ENCODE assay signal across 9 mouse cellular contexts in genomic region chr3:98975777-98976176, GRCm38 (mm10).
DNase-seq lines count a peak whose midpoint lies in the region; ATAC-seq and TF ChIP-seq lines count a peak whose summit lies in the region.
"Had no signal": no experiment of that assay in that cellular context is flagged by ENCODE, and none has a peak within 500 bp of the region (broad histone marks: within the 10 kb centered on the region; RNA-seq: fewer than 3 reads in every experiment).

No protein-coding gene starts in this region.

- peak; percentile 66 for TF ChIP-seq CTCF in heart, postnatal 0 days (IDR thresholded peaks at IDR 0.05; ENCODE audit: low read depth)
- TF ChIP-seq CTCF in MEL (IDR thresholded peaks at IDR 0.05 in 2 of 3, conservative IDR thresholded peaks at IDR 0.05 in 1 of 3; ENCODE audit: control insufficient read depth in 1 of 3, insufficient read depth in 1 of 3, low read depth in 2 of 3, low read length in 3 of 3, poor library complexity in 1 of 3, severe bottlenecking in 1 of 3), result peak; percentile 22 to 75 (median 39); a peak in 5 of 6 replicates

- H3K27ac ChIP-seq in heart, postnatal 0 days (ENCODE audit: low read depth), result no peak overlapping the region
- H3K27ac ChIP-seq in MEL (ENCODE audit: control insufficient read depth, low read depth, low read length), result no peak overlapping the region
- H3K27ac ChIP-seq: embryonic facial prominence, embryonic 15.5 days had no signal

- peak; percentile 58 for DNase-seq in heart, postnatal 0 days (ENCODE audit: low spot score)
- no peak for DNase-seq in heart, postnatal 36 days
- DNase-seq in MEL (ENCODE audit: low read depth, low spot score), result peak; percentile 62
- DNase-seq in c-Kit-positive CD71-positive TER-119-negative erythroid progenitor cells, embryonic 14.5 days (ENCODE audit: low read depth), result peak; percentile 30
- peak; percentile 63 for DNase-seq in hindlimb bud, embryonic 11.5 days (ENCODE audit: extremely low spot score, low read depth, low spot score)
- peak; percentile 3 for DNase-seq in lung, postnatal 25 days (ENCODE audit: low spot score)
- no peak for DNase-seq in T-cell, adult 2 months (ENCODE audit: low spot score)
- DNase-seq in right cerebral cortex, postnatal 4 days, result no peak

- no peaks in the 10 kb centered on the region for H3K36me3 ChIP-seq in heart, postnatal 0 days (replicated peaks; ENCODE audit: control insufficient read depth, insufficient read depth, low read length)
- no peaks in the 10 kb centered on the region for H3K36me3 ChIP-seq in MEL (ENCODE audit: control insufficient read depth in 1 of 2, insufficient read depth in 2 of 2, low read length in 2 of 2)
- H3K36me3 ChIP-seq: embryonic facial prominence, embryonic 15.5 days had no signal

- H3K79me2 ChIP-seq in MEL (ENCODE audit: control insufficient read depth, insufficient read depth, low read length, poor library complexity), result no peaks in the 10 kb centered on the region

- no peaks in the 10 kb centered on the region for H3K9me3 ChIP-seq in heart, postnatal 0 days (replicated peaks; ENCODE audit: control insufficient read depth, low read length)
- no peaks in the 10 kb centered on the region for H3K9me3 ChIP-seq in MEL (replicated peaks; ENCODE audit: insufficient read depth, low read length)
- H3K9me3 ChIP-seq: embryonic facial prominence, embryonic 15.5 days had no signal

- H3K27me3 ChIP-seq in heart, postnatal 0 days (ENCODE audit: control insufficient read depth, insufficient read depth, low read length), result no peaks in the 10 kb centered on the region
- H3K27me3 ChIP-seq in MEL (ENCODE audit: control insufficient read depth in 1 of 2, insufficient read depth in 2 of 2, low read length in 2 of 2), result no peaks in the 10 kb centered on the region; a peak in 1 of 4 replicates
- H3K27me3 ChIP-seq: embryonic facial prominence, embryonic 15.5 days had no signal

- peak; percentile 86 for TF ChIP-seq RAD21 in MEL (IDR thresholded peaks at IDR 0.05; ENCODE audit: low read depth, low read length)

- 3% methylated on average over 3 of the region's 3 CpGs for WGBS in heart, postnatal 0 days

- TF ChIP-seq EP300 in heart, postnatal 0 days (IDR thresholded peaks at IDR 0.05; ENCODE audit: low read depth), result no peak
- TF ChIP-seq EP300 in MEL (IDR thresholded peaks at IDR 0.05; ENCODE audit: low read depth in 1 of 2, low read length in 2 of 2), result no peak

- no peak overlapping the region for H3K4me2 ChIP-seq in heart, postnatal 0 days (ENCODE audit: low read depth, low read length)
- H3K4me2 ChIP-seq: embryonic facial prominence, embryonic 15.5 days had no signal

- ATAC-seq in heart, postnatal 0 days (ENCODE audit: insufficient read depth, low read depth), result no peak

- no peak for TF ChIP-seq POLR2A in MEL (IDR thresholded peaks at IDR 0.05; ENCODE audit: control insufficient read depth in 1 of 2, insufficient read depth in 1 of 2, low read depth in 1 of 2, low read length in 2 of 2, poor library complexity in 1 of 2)

- intact Hi-C loops in heart, postnatal 36 days (cut with DNase I), result loop anchor here (2.0 to 10.0 kb wide), 3 partner anchors 58 to 621 kb away; no protein-coding TSS in a partner anchor

- H3K4me3 ChIP-seq in heart, postnatal 0 days (ENCODE audit: low read depth, low read length), result no peak overlapping the region
- no peak overlapping the region for H3K4me3 ChIP-seq in MEL (ENCODE audit: control insufficient read depth in 1 of 2, insufficient read depth in 1 of 2, low read depth in 2 of 2, low read length in 2 of 2)
- H3K4me3 ChIP-seq: embryonic facial prominence, embryonic 15.5 days had no signal

- H3K9ac ChIP-seq in heart, postnatal 0 days (replicated peaks; ENCODE audit: low read depth, low read length), result no peak overlapping the region
- H3K9ac ChIP-seq in MEL (ENCODE audit: control insufficient read depth, low read depth, low read length, poor library complexity, severe bottlenecking), result no peak overlapping the region
- H3K9ac ChIP-seq: embryonic facial prominence, embryonic 15.5 days had no signal

- no peaks in the 10 kb centered on the region for H3K4me1 ChIP-seq in heart, postnatal 0 days (ENCODE audit: control insufficient read depth, insufficient read depth)
- H3K4me1 ChIP-seq in MEL (ENCODE audit: control insufficient read depth in 1 of 2, insufficient read depth in 2 of 2, low read length in 2 of 2), result no peaks in the 10 kb centered on the region
- H3K4me1 ChIP-seq: embryonic facial prominence, embryonic 15.5 days had no signal

TF ChIP-seq in MEL, 35 proteins besides CTCF, POLR2A, EP300 and RAD21:
- peak; percentile 72 for TF ChIP-seq SMC3 (IDR thresholded peaks at IDR 0.05; ENCODE audit: low read depth, low read length)
- TF ChIP-seq POLR2AphosphoS5 (IDR thresholded peaks at IDR 0.05; ENCODE audit: borderline replicate concordance, low read depth, low read length), result no peak
- TF ChIP-seq ZC3H11A (IDR thresholded peaks at IDR 0.05; ENCODE audit: low read depth, low read length), result peak; percentile 52
- TF ChIP-seq MAFK (IDR thresholded peaks at IDR 0.05; ENCODE audit: borderline replicate concordance, low read depth, low read length), result no peak
- TF ChIP-seq MXI1 (IDR thresholded peaks at IDR 0.05; ENCODE audit: low read depth, low read length), result no peak
- no peak for TF ChIP-seq TBP (IDR thresholded peaks at IDR 0.05; ENCODE audit: low read depth, low read length)
- TF ChIP-seq JUND (IDR thresholded peaks at IDR 0.05; ENCODE audit: low read depth, low read length), result no peak
- TF ChIP-seq TAL1 (IDR thresholded peaks at IDR 0.05; ENCODE audit: low read length), result no peak
- no peak for TF ChIP-seq MAZ (IDR thresholded peaks at IDR 0.05; ENCODE audit: low read depth, low read length)
- TF ChIP-seq USF2 (IDR thresholded peaks at IDR 0.05; ENCODE audit: borderline replicate concordance in 1 of 2, insufficient read depth in 1 of 2, low read depth in 1 of 2, low read length in 2 of 2), result no peak
- no peak for TF ChIP-seq RCOR1 (IDR thresholded peaks at IDR 0.05; ENCODE audit: low read depth, low read length)
TF ChIP-seq in MEL: peak in this region for 2.

Comparison
In these comparisons a context has a peak if more than half of its experiments do, and no peak if none do; other contexts are left out.
1. DNase-seq: peak in heart, postnatal 0 days (single experiment), MEL (single experiment), c-Kit-positive CD71-positive TER-119-negative erythroid progenitor cells, embryonic 14.5 days (single experiment), hindlimb bud, embryonic 11.5 days (single experiment) and lung, postnatal 25 days (single experiment); none in heart, postnatal 36 days (0 of 2), T-cell, adult 2 months (single experiment) and right cerebral cortex, postnatal 4 days (single experiment).